Mouse (Mus musculus): ENCODE data around the gene Tgfbr3l. TPM values are rescaled to one million over a fixed set of nuclear protein-coding genes. Genes with fewer than 3 reads are reported as not detected.

Gene Tgfbr3l
- 1 to 10 TPM; 5.6 to 9.0 TPM for total RNA-seq (2021)
- long read RNA-seq, experiment 1 = 0 reads
- long read RNA-seq, experiment 2 = 0 reads

GRCm38 (mm10) chr8:4247951-4248540 lies at the start of gene Tgfbr3l:
Tgfbr3l (plus strand) TSS chr8:4248214.
- DNase-seq (ENCODE audit: low spot score in 2 of 2) = no peak
- intact Hi-C loops (cut with DNase I) = loop anchor here (5.0 kb wide), 1 partner anchor 36 kb away; no protein-coding TSS in a partner anchor

- intact Hi-C loops (cut with DNase I) = no loop called here
- DNase-seq (ENCODE audit: low spot score in 2 of 2) = no peak
Observed at GRCm38 (mm10) chr8:4201321-4201720, 46.7 kb upstream of the Tgfbr3l start.

- DNase-seq (ENCODE audit: low spot score in 2 of 2) = no peak
- intact Hi-C loops (cut with DNase I) = no loop called here
Observed at GRCm38 (mm10) chr8:4205246-4206123, 42.5 kb upstream of the Tgfbr3l start.

GRCm38 (mm10) chr8:4206182-4207015 lies 41.6 kb upstream of the Tgfbr3l start:
- intact Hi-C loops (cut with DNase I) = no loop called here
- no peak for DNase-seq (ENCODE audit: low spot score in 2 of 2)

DNA sequence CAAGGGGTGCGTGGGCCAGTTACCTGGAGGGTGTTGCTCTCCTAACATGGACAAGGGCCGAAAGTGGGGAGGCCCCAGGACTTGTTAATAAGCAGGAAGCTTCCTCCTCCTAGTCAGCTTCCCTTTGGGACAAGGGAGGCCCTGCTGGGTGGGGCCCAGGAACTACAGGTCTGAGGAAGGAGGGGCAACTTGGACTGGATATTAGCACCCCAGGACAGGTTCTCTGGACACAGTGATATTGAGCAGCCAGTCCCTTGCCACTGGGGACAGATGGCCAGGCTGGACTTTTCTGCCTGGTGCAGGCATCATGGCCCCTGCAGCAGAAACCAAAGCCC lies 41.0 kb upstream of the Tgfbr3l start:
- no peak for DNase-seq (ENCODE audit: low spot score in 2 of 2)
- intact Hi-C loops (cut with DNase I) = no loop called here

DNA sequence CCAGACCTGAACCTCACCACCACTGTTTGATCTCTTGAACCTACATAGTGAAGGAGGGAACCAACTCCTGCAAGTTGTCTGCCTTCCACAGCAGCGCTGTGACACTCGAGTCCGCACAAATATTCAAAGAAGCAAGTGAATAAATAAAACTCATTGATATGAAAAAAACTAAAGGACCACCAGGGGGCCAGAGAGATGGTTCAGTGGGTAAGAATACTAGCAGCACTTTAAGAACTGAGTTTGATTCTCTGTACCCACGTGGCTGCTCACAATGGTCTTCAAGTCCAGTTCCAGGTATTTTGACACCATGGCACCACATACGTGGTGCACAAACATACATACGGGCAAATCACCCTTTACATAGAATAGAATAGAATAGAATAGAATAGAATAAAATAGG lies 36.9 kb upstream of the Tgfbr3l start:
- no peak for DNase-seq (ENCODE audit: low spot score in 2 of 2)
- intact Hi-C loops (cut with DNase I) = loop anchor here (5.0 kb wide), 1 partner anchor 36 kb away; the partner anchor contains the start of gene Tgfbr3l

- intact Hi-C loops (cut with DNase I) = loop anchor here (5.0 kb wide), 1 partner anchor 34 kb away; the partner anchor contains the start of gene Tgfbr3l
- DNase-seq (ENCODE audit: low spot score in 2 of 2) = no peak
Observed at GRCm38 (mm10) chr8:4212809-4213209, 35.2 kb upstream of the Tgfbr3l start.

GRCm38 (mm10) chr8:4213210-4214005 lies 34.6 kb upstream of the Tgfbr3l start:
- DNase-seq (ENCODE audit: low spot score in 2 of 2) = no peak
- intact Hi-C loops (cut with DNase I) = loop anchor here (5.0 kb wide), 1 partner anchor 34 kb away; the partner anchor contains the start of gene Tgfbr3l

- intact Hi-C loops (cut with DNase I) = loop anchor here (5.0 kb wide), 1 partner anchor 33 kb away; the partner anchor contains the start of gene Tgfbr3l
- no peak for DNase-seq (ENCODE audit: low spot score in 2 of 2)
Observed at GRCm38 (mm10) chr8:4214006-4214980, 33.7 kb upstream of the Tgfbr3l start.

- intact Hi-C loops (cut with DNase I) = no loop called here
- DNase-seq (ENCODE audit: low spot score in 2 of 2) = no peak
Observed at GRCm38 (mm10) chr8:4216296-4216695, 31.7 kb upstream of the Tgfbr3l start.

DNA sequence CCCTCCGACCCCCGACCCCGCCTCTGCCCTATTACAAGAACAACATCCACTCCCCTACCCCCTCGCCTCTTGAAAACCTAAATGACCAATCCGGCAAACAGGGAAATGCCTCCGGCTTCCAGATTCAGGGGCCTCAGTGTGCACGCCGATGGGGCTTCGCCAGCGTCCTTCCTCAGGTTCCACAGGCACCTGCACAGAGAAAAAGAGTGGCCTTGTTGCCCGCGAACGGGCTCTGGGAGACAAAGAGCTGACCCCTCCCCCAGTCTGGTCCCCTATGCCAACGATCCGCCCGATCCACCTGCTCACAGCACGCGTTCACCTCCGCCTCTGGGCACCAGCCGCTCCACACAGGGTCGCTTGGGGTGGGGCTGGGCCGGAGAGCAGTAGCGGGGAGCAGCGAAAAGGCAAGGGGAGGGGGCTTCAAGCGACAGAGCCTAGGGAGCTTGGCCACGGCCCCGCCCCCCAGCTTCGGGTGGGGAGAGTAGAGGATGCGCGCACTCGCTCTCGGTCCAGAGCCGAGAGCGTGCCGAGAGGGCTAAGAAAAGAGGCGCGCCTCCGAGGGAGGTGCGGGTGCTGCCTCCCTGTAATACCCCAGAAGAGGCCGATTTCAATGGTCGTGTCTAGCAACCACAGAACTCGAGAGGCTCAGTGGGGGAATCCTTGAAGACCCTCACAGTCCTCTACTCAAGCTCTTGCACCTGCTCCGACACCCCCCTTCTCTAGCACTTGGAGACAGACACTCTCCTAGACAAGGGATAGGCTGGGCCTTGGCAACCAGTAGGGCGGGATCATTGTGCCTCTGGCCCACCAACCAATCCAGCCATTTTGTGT lies 31.0 kb upstream of the Tgfbr3l start, which contains the start of gene Prr36:
Gene Prr36, minus strand, starts transcription at position 669 of the 831 bp plus-strand sequence.
- peak; percentile 62 to 80 for DNase-seq (ENCODE audit: low spot score in 2 of 2)

GRCm38 (mm10) chr8:4219617-4220016 lies 28.4 kb upstream of the Tgfbr3l start:
- no peak for DNase-seq (ENCODE audit: low spot score in 2 of 2)

More for the DNA sequence above, 31.0 kb upstream of the Tgfbr3l start, which contains the start of gene Prr36:
- intact Hi-C loops (cut with DNase I) = no loop called here

GRCm38 (mm10) chr8:4222059-4222458 lies 26.0 kb upstream of the Tgfbr3l start:
- DNase-seq (ENCODE audit: low spot score in 2 of 2) = no peak
- intact Hi-C loops (cut with DNase I) = no loop called here

More at GRCm38 (mm10) chr8:4219617-4220016, 28.4 kb upstream of the Tgfbr3l start:
- intact Hi-C loops (cut with DNase I) = no loop called here

GRCm38 (mm10) chr8:4226323-4226722 lies 21.7 kb upstream of the Tgfbr3l start:
- DNase-seq (ENCODE audit: low spot score in 2 of 2) = no peak
- intact Hi-C loops (cut with DNase I) = no loop called here

DNA sequence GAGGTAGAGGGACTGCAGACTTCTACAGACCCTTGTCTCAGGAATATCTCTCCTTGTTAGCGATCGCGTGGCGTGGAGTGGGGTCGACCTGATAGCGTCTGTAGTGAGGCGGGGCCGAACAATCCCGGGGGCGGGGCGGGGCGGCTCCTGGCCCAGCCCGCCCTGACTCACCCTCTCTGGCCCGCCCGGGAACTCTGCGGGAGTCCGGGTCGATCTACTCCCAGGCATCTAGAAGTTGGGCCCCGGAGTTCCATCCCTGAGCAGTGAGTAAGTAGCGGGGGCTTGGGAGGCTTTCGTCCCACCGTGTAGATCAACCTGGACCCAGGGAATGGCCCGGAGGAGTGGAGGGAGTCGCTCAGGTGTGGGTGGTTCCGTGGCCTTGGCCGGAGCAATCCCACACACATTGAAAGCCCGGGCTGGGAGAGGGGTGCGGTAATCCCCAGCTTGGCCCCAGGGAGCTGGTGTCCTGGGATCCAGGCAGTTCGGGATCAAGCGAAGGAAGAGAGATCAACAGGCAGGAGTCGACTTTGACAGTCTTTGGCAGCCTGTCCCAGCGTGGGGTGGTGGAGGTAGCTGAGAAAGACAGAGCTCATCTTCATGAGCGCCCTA lies 21.2 kb upstream of the Tgfbr3l start, which contains the start of gene Lrrc8e:
Gene Lrrc8e, plus strand, starts transcription at position 89 of the 609 bp plus-strand sequence.
- DNase-seq (ENCODE audit: low spot score in 2 of 2) = no peak
- intact Hi-C loops (cut with DNase I) = no loop called here

DNA sequence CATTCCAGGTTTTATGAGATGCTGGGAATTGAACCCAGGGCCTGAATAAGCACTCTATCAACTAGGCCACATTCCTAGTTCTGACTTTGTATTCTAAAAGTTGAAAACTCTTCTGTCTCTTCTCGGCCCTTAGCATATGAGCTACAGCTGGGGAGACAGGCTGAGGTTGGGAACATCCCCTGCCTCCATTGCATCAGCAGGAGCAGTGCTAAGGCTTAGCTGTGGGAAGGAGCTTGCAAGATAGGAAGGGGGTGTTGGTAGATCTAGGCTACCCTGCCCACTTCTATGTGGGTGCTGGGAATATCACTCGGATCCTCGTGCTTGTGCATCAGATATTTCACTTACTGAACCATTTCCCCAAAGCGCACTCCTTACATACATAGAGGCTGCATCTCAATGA lies 20.1 kb upstream of the Tgfbr3l start:
- no peak for DNase-seq (ENCODE audit: low spot score in 2 of 2)
- intact Hi-C loops (cut with DNase I) = no loop called here

All from left cerebral cortex, postnatal 14 days (tissue).